Mouse (Mus musculus) urinary bladder, adult 2 months (tissue): ENCODE measurements around the gene Trim17. TPM values are rescaled to one million over a fixed set of nuclear protein-coding genes. Genes with fewer than 3 reads are reported as not detected.
A peak's percentile ranks its signal among the peaks of the same experiment; 100 is the strongest.

Experiments used
- DNase-seq: peaks from one replicate; pipeline ENCODE4 v3.0.0; 2022; ENCODE audit warnings: low spot score
- polyA plus RNA-seq: library from polyadenylated mRNA; depleted of rRNA; stranded (reverse); fragments of >200 nt; gene quantifications from 2 replicates; pipeline ENCODE4 v1.2.3, GENCODE M21; 2012; rRNA removed

The Trim17 gene
- polyA plus RNA-seq = 0.23 and 0.49 TPM in 2 replicates

DNA sequence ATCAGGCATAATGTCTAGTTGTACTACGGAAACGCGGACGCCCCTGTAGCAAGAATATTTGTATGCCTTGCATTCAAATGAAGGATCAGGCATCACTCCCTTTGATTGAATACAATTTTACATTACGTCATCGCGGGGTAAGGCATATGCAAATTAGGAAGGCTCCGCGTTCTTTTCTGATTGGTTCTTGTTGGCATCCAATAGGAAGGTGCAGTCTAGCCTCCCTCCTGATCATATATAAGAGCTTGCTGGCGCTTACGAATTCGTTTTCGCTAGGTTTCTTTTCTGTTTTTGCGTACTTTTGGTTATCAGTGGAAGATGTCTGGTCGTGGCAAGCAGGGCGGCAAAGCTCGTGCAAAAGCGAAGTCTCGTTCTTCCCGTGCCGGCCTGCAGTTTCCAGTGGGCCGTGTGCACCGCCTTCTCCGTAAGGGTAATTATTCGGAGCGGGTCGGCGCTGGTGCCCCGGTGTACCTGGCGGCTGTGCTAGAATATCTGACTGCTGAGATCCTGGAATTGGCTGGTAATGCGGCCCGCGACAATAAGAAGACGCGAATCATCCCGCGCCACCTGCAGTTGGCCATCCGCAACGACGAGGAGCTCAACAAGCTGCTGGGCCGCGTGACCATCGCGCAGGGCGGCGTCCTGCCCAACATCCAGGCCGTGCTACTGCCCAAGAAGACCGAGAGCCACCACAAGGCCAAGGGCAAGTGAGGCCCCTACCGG is at the start of gene Trim17, which contains the start of gene Hist3h2a:
TSS of gene Trim17 (plus strand) at position 266 of the 723 bp plus-strand sequence.
TSS of gene Hist3h2a (plus strand) at position 266 of the 723 bp plus-strand sequence.
- DNase-seq = peak; percentile 69

DNA sequence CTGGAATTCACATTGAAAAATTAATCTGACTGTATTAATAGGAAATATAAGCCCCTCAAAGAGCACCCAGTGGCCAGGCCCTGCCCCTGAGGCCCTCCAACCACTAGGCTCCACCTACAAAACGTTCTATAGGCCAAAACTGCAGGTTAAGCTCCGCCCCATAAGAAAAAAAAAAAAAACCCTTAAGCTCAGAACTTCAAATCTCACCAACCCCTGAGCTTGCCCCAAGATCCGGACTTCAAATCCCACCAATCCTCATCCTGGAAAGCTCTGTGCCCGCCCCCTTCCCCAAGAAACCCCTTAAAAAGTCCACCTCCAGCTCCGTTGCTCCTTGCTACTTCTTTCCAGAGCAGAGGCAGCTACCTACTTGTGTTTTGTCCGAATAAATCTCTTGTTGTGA is 49.6 kb upstream of the Trim17 start:
- DNase-seq = no peak

DNA sequence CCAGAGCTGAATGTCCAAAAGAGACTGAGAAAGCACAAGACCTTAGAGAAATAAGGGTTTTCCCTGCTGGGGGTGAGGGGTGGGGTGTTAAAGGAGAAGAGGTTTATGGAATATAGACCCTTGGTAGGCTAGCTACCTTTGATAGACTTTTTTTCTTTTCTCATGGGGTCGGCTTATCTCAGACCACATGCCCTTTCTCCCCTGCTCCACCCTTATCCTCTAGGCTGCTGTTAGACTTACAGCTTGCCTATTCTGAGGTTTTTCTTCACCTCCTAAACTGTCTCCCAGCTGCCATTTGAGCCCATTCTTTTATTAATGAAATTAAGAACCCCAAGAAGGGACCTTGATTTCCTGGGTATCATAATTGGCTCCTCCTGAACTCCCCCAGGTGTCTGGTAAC is 40.7 kb upstream of the Trim17 start:
- DNase-seq = no peak

DNA sequence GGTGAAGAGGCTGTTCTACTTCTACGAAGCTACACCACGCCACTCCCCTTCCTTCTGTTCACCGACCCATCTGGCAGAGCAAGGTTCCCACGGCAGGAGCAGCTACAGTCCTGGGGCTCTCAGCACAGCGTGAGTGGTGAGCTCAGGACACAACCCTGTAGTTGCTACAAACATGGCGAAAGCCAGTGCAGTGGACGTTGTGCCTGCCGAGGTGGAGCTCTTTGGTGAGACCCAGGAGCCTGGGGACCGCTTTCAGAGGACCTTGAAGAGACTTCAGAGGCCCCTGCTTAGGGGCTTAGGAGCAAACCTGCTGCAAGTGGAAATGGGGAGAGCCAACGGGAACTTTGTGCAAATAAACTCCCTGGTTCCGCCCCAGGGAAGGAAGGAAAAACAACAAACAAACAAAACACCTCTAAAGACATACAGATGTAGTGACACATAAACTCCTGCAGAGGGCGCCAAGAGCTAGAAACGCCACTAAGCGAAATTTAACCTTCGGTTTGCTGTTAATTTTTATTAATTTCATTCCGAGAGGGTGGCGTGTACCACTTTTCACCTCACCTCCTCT is 39.9 kb upstream of the Trim17 start:
- no peak for DNase-seq

DNA sequence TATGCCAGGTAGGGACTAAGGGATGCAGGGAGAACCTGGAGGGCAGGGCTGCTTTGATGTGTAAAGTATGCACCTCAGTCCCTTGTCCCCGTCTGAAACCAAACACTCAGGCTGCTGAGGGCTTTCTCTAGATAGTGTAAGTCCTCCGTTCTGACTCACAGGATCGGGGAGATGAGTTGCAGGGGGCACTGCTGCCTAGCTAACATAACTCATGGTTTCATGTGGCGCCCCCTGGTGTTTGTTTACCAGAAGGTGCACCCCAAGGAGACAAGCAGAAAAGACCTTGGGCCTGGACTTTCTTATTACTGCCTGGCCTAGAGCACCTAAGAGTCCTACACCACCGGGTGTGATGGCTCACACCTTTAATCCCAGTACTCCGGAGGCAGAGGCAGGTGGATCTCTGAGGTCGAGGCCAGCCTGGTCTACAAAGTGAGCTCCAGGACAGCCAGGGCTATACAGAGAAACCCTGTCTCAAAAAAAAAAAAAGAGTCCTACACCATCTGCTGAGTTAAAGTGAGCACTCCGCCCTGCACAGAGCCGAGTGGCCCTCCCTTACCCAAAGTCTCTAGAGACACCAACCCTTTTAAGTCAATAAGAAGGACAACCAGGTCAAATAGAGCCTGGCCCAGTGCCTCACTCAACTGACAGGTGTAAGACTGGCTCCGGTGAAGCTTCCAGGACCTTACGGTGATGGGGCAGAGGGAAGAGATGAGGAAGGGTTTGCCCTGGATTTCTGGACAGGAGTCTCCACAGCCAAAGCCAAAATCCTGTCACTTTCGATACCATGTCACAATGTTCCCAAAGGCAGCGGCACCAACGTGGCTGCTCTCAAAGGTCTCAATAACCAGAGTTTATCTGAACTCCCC is 37.4 kb upstream of the Trim17 start:
- no peak for DNase-seq

DNA sequence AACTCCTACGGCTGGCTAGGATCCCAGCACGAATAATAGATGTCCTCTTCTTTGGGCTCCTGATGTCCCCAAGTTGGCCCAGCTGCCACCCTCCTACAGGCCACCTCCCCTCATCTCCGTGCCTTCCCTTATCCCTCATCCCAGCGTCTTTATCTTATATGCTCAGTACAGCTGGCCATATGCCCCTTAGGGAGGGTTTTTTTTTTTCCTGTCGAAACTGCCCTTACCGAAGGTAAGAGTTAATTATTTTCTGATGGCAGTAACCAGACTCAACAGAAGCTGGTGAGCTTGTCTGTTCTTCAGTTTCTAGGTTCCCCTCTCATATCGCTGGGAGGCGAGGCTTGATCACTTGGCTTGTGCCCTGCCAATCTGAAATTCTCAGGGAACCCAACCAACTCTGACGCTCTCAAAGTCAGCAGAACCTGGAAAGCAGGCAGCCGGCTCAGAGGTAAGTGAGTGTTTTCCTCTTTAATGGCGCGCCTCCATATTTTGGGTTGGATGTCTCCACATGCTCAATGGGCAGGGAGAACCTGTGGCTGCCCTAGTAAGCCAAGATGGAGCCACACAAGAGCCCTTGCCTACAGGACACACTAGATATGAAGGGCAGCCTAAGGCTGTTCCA is 36.6 kb upstream of the Trim17 start, which contains the start of gene Btnl10:
TSS of gene Btnl10 (plus strand) at position 164 of the 622 bp plus-strand sequence.
- no peak for DNase-seq

DNA sequence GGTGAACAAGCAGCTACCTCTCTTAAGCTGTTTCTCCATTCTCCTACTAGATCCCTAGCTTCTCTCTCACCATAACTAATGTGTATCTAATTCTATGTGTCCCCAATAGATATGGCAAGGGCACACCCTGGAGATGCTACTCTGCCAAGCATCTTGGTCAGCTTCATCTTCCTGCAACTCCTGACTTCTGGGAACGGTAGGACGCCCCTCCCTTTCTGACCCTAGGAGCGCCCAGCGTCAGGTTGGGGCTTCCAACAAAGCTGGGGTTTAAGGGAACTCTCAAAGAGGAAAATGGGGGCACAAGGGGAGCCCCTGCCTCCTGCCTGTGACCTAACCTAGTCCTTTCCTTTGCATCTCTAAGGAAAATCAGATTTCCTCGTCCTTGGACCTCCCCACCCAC is 35.7 kb upstream of the Trim17 start:
- DNase-seq = no peak

DNA sequence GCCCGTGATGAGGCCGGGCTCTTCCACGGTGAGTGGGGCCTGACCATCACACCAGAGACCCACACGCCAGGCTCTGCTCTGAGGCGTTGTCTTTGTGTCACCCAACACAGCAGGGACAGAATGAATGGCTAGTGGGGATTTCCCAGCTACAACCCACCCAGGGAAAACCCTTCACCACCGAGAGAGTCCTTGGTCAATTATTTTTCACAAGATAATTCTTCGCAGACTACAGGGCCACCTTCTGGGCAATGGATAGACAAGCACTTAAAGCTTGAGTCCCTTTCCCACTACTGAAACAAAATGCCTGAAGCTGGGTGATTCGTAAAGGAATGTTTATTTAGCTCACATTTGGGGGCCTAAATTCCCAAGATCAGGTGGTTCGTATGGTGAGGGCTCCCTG is 32.1 kb upstream of the Trim17 start:
- no peak for DNase-seq

DNA sequence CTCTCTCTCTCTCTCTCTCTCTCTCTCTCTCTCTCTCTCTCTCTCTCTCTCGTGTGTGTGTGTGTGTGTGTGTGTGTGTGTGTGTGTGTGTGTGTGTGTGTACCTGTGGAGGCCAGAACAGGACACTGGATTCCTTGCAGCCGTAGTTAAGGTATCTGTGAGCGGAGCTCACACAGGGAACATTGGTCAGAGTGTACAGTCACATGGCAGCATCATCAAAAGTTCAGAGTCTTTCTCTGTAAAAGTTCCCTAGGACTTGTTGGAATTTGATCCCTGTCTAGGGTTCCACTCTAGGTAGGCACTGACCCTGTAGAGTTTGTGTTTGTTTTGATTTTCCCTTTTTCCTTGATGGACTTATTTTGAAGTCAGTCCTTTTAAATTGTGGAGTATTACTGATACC is 27.8 kb upstream of the Trim17 start:
- DNase-seq = no peak

DNA sequence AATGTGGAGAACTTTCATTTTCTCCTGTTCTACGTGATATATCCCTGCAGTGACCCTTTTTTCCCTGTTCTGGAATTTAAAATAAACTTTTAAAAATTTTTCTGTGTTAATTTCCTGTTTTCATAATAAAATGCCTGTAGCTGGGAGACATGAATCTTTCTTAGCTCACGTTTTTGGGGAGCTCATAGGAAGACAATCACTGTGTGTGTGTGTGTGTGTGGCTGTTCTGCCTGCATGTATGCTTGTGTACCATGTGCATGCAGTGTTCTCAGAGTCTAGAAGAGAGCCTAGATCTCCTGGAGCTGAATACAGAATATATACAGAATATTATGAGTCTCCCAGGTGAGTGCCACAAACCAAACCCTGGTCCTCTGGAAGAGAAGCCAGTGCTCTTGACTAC is 27.4 kb upstream of the Trim17 start:
- DNase-seq = no peak

DNA sequence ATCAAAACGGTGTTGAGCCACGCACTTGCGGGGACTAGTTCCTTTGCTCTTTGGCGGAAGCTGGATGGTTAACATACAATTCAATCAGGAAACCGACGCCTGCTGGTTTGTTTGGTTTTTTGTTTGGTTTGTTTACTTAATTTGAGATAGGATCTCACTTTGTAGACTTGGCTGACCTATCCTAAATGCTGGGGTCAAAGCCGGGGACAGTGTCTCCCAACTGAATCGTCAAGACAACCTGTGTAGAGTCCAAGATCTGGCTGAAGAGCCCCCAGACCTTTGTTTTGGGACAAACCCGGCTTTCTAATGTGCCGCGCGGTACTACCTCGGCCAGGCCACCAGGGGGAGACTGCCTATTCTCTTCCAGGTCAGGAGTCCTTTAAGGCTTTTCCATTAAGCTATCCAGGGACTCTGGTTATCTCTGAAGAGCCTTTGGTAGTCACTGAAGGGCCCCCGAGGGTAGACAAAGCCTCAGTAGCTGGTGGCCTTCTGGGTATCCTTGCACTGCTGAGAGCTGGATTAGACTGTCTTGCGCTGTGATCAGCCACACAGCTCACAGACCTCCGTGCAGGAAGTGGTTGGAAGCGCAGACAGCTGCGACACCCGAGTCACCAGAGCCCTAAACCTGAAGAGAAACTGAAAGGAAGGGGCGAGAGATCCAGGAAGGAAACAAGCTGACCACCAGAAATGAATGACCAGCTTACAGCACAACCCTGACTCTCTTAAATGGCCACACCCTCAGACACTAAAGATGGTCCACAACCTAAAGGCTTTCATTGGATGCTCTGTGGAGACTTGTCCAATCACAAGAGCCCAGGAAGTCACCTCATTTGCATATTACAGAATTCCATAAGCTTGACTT is 26.5 kb upstream of the Trim17 start:
- no peak for DNase-seq

DNA sequence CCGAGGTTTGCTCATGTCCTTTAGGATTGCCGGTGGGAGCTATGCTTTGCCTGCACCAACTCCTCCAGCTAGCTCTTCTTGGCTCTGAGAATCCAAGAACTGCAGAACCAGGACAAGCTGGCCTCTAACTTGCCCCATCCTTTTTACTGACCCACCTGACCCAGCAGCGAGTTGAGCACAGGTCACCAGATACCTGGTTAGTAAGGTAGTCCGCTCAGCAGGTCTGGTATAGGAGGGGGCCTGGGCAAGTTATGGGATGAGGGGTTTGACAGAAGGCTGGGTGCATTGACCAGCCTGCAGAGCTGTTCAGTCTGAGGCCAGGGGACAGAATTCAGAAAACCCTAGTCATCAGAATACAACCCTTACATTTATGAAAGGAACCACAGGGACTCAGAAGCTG is 25.4 kb upstream of the Trim17 start:
- DNase-seq = no peak

DNA sequence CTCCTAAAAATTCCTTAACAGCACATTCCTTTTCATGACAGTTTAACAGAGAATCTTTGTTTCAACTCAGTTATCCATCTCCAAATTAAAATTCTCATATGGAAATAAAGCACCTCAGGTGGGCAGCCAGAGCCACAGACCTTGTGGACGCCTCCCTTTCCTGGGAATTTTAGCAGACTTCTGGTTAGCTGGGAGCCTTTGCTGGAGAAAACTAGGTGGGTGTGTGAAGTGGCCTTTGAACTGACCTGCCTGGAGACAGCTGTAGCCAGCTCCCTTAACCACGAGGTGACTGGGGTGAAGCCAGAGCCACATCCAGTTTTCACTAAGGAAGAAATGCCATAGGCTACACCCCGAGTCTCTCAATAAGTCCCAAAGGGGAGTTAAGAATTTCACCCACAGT is 24.8 kb upstream of the Trim17 start:
- DNase-seq = no peak

DNA sequence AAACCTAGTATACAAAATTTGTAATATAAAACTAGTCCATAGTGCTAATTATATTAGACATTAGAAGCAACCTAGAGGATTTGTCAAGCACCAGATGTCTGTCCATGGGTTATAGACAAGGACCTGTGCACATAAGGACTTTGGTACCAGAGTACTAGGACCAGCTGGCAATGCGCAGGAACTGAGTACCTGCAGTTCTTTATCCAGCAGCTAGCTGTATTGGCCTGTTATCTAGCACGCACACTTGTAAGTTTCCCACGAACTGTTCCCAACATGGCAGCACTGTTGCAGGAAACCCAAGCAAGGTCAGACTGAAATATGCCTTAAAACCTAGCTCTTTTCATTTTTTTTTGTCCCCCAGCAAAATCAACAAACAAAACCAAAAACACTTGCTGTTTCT is 24.2 kb upstream of the Trim17 start:
- no peak for DNase-seq

DNA sequence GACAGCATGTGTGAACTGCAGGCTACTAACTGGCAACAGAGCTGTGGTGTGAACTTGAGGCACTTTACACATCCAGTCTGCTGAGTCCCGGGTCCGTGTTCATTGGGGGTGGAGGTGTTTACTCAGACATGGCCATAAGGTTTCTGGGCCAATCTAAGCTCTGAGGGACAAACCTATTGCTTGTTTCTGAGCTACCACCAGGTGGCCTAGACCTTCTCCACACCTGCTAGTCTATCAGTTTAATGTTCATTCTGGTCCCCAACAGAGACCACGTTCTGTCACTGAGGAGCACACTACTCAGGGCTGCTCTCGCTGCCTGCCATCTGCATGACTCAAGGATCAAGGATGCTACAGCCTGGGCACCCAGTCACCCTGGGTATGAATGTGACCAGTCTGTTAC is 22.9 kb upstream of the Trim17 start:
- no peak for DNase-seq

DNA sequence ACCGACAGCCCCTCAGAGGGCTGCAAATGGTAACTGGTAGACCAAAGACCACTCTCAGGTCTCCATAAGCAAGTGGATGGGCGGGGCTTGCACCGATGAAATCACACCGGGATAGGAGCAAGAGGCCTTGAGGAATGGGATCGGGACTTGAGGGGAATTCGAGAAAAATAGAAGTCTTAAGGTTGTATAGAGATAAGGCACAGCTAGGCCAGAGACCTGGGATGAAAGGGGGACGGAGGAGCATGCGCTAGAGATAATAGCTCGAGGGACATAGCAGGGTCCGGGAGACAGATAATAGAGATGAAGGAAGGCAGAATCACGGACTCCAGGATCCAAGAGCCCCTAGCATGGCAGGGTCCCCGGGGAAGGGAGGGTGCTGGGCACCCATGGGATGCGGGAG is 16.6 kb upstream of the Trim17 start:
- DNase-seq = no peak

DNA sequence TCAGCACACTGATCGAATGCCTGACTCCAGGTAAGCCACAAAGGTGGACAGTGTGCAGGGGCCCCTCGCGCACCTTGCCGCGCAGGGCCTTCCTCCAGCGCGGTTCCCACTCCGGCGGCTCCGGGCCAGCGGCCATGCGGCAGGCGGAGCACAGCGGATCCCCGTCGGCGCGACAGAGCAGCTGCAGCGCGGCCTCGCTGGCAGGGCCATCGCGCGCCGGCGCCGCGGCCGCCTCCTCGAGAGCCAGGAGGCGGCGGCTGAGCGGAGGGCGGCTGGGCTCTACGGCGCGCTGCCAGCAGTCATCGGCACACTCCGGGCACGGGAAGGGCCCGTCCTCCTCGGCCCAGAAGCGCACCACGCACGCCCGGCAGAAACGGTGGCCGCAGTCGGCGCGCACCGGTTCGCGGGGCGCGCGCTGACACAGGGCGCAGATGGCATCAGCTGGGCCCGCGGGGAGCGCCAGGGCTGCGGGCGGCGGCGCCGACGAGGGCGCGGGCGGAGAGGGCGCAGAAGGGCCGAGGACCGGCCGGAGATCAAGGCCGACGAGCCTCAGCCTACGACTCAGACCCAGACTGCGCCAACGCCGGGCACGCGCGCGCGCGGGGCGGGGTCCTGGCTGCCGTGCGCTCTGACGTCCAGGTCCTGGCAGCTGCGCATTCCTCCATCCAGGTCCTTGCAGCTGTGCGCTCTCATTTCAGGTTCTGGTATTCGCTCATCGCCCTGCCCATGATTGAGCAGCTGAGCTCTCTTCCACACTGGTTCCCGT is 16.0 kb upstream of the Trim17 start, which contains the start of gene Rnf187:
TSS of gene Rnf187 (minus strand) at position 595 of the 766 bp plus-strand sequence.
- DNase-seq = peak; percentile 84

DNA sequence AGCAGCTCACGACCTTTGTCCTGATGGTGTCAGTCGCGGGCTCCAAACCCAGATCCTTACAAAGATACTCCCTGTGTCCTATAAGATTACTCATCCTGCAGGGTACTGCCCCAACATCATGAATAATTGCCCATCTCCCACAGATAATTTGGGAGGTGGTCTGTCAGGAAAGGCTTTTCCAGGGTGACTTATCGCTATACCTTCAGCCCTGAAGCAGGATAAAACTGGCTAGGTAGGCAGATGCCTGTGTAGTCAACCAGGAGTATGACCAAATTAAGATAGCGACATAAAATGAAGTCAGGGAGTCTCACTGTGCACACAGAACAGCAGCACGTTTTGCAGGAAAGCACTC is 15.4 kb upstream of the Trim17 start:
- no peak for DNase-seq

DNA sequence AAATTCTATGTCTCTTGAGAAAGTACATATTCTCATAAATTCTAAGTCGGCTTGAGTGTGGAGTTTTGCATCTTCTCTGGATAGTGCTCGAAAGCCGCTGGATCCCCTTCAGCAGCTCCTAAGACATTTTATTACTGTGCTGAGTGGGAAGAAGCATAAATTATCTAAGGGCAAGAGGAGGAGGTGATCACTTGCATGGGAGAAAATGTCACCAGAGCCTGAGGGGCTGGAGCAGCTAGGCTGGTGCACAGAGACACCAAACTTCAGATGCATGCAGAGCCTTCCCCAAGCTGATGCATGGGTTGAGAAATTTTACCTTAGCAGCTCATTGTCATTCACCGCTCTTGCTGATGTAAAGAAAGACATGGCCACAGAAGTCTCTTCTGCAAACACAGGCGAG is 10.3 kb upstream of the Trim17 start:
- no peak for DNase-seq

DNA sequence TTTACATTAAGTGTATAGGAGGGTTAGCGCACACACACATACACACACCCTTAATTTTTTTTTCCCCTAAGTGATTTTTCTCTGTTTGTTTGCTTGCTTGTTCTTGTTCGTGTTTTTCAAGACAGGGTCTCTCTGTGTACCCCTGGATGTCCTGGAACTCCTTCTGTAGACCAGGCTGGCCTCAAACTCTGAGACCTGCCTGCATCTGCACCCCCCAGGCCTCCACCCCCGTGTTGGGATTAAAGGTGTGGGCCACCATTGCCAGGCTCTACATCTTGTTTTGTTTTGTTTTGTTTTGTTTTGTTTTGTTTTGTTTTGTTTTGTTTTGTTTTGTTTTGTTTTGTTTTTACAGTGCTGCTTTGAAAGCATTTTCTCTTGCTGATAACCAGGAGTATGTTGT is 7.2 kb upstream of the Trim17 start:
- DNase-seq = no peak
